In the genomic region with DNA sequence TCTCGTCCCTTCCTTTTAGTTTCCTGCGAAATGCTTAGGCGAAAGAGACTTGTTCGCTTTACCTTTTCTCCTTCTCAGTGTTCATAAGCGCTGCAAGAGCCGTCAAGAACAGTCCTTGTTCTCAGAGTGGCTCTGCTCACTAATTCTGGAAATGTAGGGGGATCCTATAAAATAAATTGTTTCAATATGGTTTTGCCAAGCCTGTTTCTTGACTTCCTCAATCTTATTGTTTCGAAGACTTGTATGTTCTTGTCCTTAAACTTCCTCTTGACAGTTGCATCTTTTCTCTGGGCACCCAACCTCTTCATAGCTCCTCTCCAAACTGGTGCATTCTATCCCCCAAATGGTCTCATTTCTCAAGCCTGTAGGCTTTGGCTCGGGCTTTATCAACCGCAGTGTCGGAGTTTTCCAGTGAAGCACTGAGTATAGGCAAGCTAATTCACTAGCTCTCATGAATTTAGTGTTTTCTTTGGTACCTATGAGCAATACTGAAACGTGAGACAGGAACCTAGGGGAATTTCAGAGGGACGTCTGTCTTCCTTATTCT, we compare ENCODE assay signal across 14 mouse cellular contexts. TPM values are rescaled to one million over a fixed set of nuclear protein-coding genes. Genes with fewer than 3 reads are reported as not detected.
DNase-seq lines count a peak whose midpoint lies in the region; ATAC-seq lines count a peak whose summit lies in the region.
"Had no signal": no experiment of that assay in that cellular context is flagged by ENCODE, and none has a peak within 500 bp of the region (broad histone marks: within the 10 kb centered on the region; RNA-seq: fewer than 3 reads in every experiment).

No protein-coding gene starts in this region.

- intact Hi-C loops in heart, postnatal 36 days (cut with DNase I) = loop anchor here (5.0 kb wide), 1 partner anchor 47 kb away; a partner anchor contains a TSS

- peak; percentile 45 for DNase-seq in brain, adult 2 months (ENCODE audit: low read depth, low spot score)
- DNase-seq in embryo, embryonic 9.5 days (ENCODE audit: extremely low spot score) = peak; percentile 52
- DNase-seq in midbrain, embryonic 14.5 days = peak; percentile 55
- no peak for DNase-seq in ovary, postnatal 36 days (ENCODE audit: low spot score)
- DNase-seq in lung, postnatal 36 days = no peak
- no peak for DNase-seq in heart, postnatal 36 days
- DNase-seq: heart, adult 11 months; kidney, adult 18-20 months; thymus, postnatal 14 days had no signal

- H3K9me3 ChIP-seq in hindbrain, embryonic 13.5 days = no peaks in the 10 kb centered on the region
- H3K9me3 ChIP-seq in midbrain, embryonic 14.5 days (ENCODE audit: control insufficient read depth, low read length) = no peaks in the 10 kb centered on the region

- no peaks in the 10 kb centered on the region for H3K36me3 ChIP-seq in hindbrain, embryonic 13.5 days
- H3K36me3 ChIP-seq in midbrain, embryonic 14.5 days (ENCODE audit: control insufficient read depth, insufficient read depth, low read length) = no peaks in the 10 kb centered on the region

- H3K4me2 ChIP-seq in hindbrain, embryonic 13.5 days = peak overlapping the region; percentile 52
- peak overlapping the region; percentile 56 for H3K4me2 ChIP-seq in midbrain, embryonic 14.5 days (ENCODE audit: low read length)

- H3K9ac ChIP-seq in hindbrain, embryonic 13.5 days = peak overlapping the region; percentile 16
- no peak overlapping the region for H3K9ac ChIP-seq in midbrain, embryonic 14.5 days (replicated peaks; ENCODE audit: low read length)

- peaks cover 84% of the 10 kb centered on the region for H3K27me3 ChIP-seq in hindbrain, embryonic 13.5 days
- peaks cover 80% of the 10 kb centered on the region for H3K27me3 ChIP-seq in midbrain, embryonic 14.5 days (ENCODE audit: control insufficient read depth, insufficient read depth, low read length)

- no peak for ATAC-seq in hindbrain, embryonic 13.5 days (ENCODE audit: low FRiP score)
- no peak for ATAC-seq in midbrain, embryonic 14.5 days (ENCODE audit: low FRiP score, low TSS enrichment)
- ATAC-seq in monocyte, adult 5-6 weeks (replicated peaks; ENCODE audit: insufficient number of reproducible peaks, low FRiP score, low TSS enrichment, poor library complexity, severe bottlenecking) = no peak

- peaks cover 19% of the 10 kb centered on the region for H3K4me1 ChIP-seq in hindbrain, embryonic 13.5 days (replicated peaks)
- H3K4me1 ChIP-seq in midbrain, embryonic 14.5 days (ENCODE audit: control insufficient read depth, insufficient read depth, low read length) = no peaks in the 10 kb centered on the region

- peak overlapping the region; percentile 41; the same call in 1 of the 2 replicates for H3K27ac ChIP-seq in hindbrain, embryonic 13.5 days
- H3K27ac ChIP-seq in midbrain, embryonic 14.5 days (replicated peaks; ENCODE audit: low read depth, low read length) = peak overlapping the region; percentile 1; the same call in 1 of the 2 replicates

- peak overlapping the region; percentile 23; the same call in 1 of the 2 replicates for H3K4me3 ChIP-seq in hindbrain, embryonic 13.5 days
- no peak overlapping the region for H3K4me3 ChIP-seq in midbrain, embryonic 14.5 days (replicated peaks; ENCODE audit: low read depth, low read length)
- H3K4me3 ChIP-seq: megakaryocyte, embryonic 14.5 days had no signal

- 4% methylated on average over 12 of the region's 12 CpGs for WGBS in hindbrain, embryonic 13.5 days
- 4% methylated on average over 12 of the region's 12 CpGs for WGBS in midbrain, embryonic 14.5 days

RNA-seq across cellular contexts. Expression of a gene that starts 4.7 kb away (rescaled TPM):
- polyA plus RNA-seq in hindbrain, embryonic 13.5 days (2015; fragmentation: Nextera tagmentation; extraction: Ambion mirVana) = 0.41 and 0.74 TPM in 2 replicates
- polyA plus RNA-seq in midbrain, embryonic 14.5 days (2014; fragmentation: Nextera tagmentation; extraction: Ambion mirVana) = 0.38 and 0.72 TPM in 2 replicates
- not detected in 3 replicates for total RNA-seq in monocyte, adult 5-6 weeks (2017)
- not detected for total RNA-seq in heart, postnatal 36 days (2021)
- total RNA-seq: left cerebral cortex, postnatal 36 days had no signal

RNA-seq across cellular contexts. Expression of a gene that starts 10.5 kb away (rescaled TPM):
- 9.3 and 13.7 TPM in 2 replicates for polyA plus RNA-seq in hindbrain, embryonic 13.5 days (2015; fragmentation: Nextera tagmentation; extraction: Ambion mirVana)
- 10.3 and 10.8 TPM in 2 replicates for polyA plus RNA-seq in midbrain, embryonic 14.5 days (2014; fragmentation: Nextera tagmentation; extraction: Ambion mirVana)
- total RNA-seq in monocyte, adult 5-6 weeks (2017) = not detected in 3 replicates
- not detected for total RNA-seq in heart, postnatal 36 days (2021)

RNA-seq across cellular contexts. Expression of a gene that starts 20.2 kb away (rescaled TPM):
- 10.9 and 13.9 TPM in 2 replicates for polyA plus RNA-seq in hindbrain, embryonic 13.5 days (2015; fragmentation: Nextera tagmentation; extraction: Ambion mirVana)
- polyA plus RNA-seq in midbrain, embryonic 14.5 days (2014; fragmentation: Nextera tagmentation; extraction: Ambion mirVana) = 9.9 and 14.9 TPM in 2 replicates
- 0.38 TPM in 1 of 3 replicates, not detected in the others for total RNA-seq in monocyte, adult 5-6 weeks (2017)
- not detected for total RNA-seq in heart, postnatal 36 days (2021)

RNA-seq across cellular contexts. Expression of a gene that starts 34.8 kb away (rescaled TPM):
- 1.8 and 3.0 TPM in 2 replicates for polyA plus RNA-seq in hindbrain, embryonic 13.5 days (2015; fragmentation: Nextera tagmentation; extraction: Ambion mirVana)
- polyA plus RNA-seq in midbrain, embryonic 14.5 days (2014; fragmentation: Nextera tagmentation; extraction: Ambion mirVana) = 0.70 and 0.75 TPM in 2 replicates
- total RNA-seq in monocyte, adult 5-6 weeks (2017) = not detected in 3 replicates
- total RNA-seq in heart, postnatal 36 days (2021) = not detected
- polyA plus RNA-seq: embryonic facial prominence, embryonic 14.5 days had no signal

RNA-seq across cellular contexts. Expression of a gene that starts 48.4 kb away (rescaled TPM):
- polyA plus RNA-seq in hindbrain, embryonic 13.5 days (2015; fragmentation: Nextera tagmentation; extraction: Ambion mirVana) = 26.7 and 29.7 TPM in 2 replicates
- 19.1 and 29.9 TPM in 2 replicates for polyA plus RNA-seq in midbrain, embryonic 14.5 days (2014; fragmentation: Nextera tagmentation; extraction: Ambion mirVana)
- total RNA-seq in monocyte, adult 5-6 weeks (2017) = 17.2 to 34.0 TPM (median 25.9 TPM) in 3 replicates
- total RNA-seq in heart, postnatal 36 days (2021) = 10 to 100 TPM; 89.7 to 93.4 TPM

Comparison
In these comparisons a context has a peak if more than half of its experiments do, and no peak if none do; other contexts are left out.
1. DNase-seq: peak in brain, adult 2 months (single experiment), embryo, embryonic 9.5 days (single experiment) and midbrain, embryonic 14.5 days (single experiment); none in ovary, postnatal 36 days (single experiment), lung, postnatal 36 days (single experiment) and heart, postnatal 36 days (0 of 2).